Mouse (Mus musculus) liver, postnatal 0 days (tissue): Measurements from ENCODE around the gene Brwd1. TPM values are rescaled to one million over a fixed set of nuclear protein-coding genes. Genes with fewer than 3 reads are reported as not detected.

Experiments used
- ATAC-seq: fragments of 200-750 bp; cut with Nextera tagmentation; 2 replicates; pipeline ENCODE4 v1.8.0; 2017; ENCODE audit warnings: mild to moderate bottlenecking, moderate library complexity
- DNase-seq: peaks from one replicate; pipeline ENCODE4 v3.0.0-alpha.2; 2016
- H3K27ac ChIP-seq: fragments of 300-500 bp; sonication (generic); 2 replicates; pipeline ENCODE4 v1.5.1; 2014; ENCODE audit warnings: antibody characterized with exemption, moderate library complexity, mild to moderate bottlenecking, low read depth
- H3K27me3 ChIP-seq: fragments of 300-500 bp; sonication (generic); 2 replicates; pipeline ENCODE4 v1.6.1; 2014; ENCODE audit warnings: low read length, control low read depth, mixed read lengths; ENCODE audit not compliant: insufficient read depth
- H3K36me3 ChIP-seq: fragments of 300-500 bp; sonication (generic); replicated peaks from 2 replicates; pipeline ENCODE4 v1.6.1; 2014; ENCODE audit warnings: mild to moderate bottlenecking, control low read depth, low read length, moderate library complexity, mixed read lengths; ENCODE audit not compliant: insufficient read depth
- H3K4me1 ChIP-seq: fragments of 300-500 bp; sonication (generic); 2 replicates; pipeline ENCODE4 v1.6.1; 2014; ENCODE audit warnings: antibody characterized with exemption, mild to moderate bottlenecking, control low read depth; ENCODE audit not compliant: insufficient read depth
- H3K4me2 ChIP-seq: fragments of 300-500 bp; sonication (generic); 2 replicates; pipeline ENCODE4 v1.6.1; 2014; ENCODE audit warnings: low read depth, mild to moderate bottlenecking, low read length, moderate library complexity, mixed read lengths
- H3K4me3 ChIP-seq: fragments of 300-500 bp; sonication (generic); 2 replicates; pipeline ENCODE4 v1.5.1; 2014; ENCODE audit warnings: low read depth, low read length
- H3K9ac ChIP-seq: fragments of 300-500 bp; sonication (generic); replicated peaks from 2 replicates; pipeline ENCODE4 v1.6.1; 2014; ENCODE audit warnings: mild to moderate bottlenecking, moderate library complexity
- H3K9me3 ChIP-seq: fragments of 300-500 bp; sonication (generic); 2 replicates; pipeline ENCODE4 v1.6.1; 2016; ENCODE audit warnings: mild to moderate bottlenecking, control low read depth, low read length, mixed read lengths
- CTCF ChIP-seq: sonication (generic); IDR thresholded peaks from 2 replicates; pipeline ENCODE4 v1.5.1; 2016; ENCODE audit warnings: antibody characterized with exemption, low read depth
- EP300 ChIP-seq: IDR thresholded peaks from 2 replicates; pipeline ENCODE4 v1.6.1; 2016; ENCODE audit warnings: antibody characterized with exemption, low read depth, mild to moderate bottlenecking
- WGBS: fragments of 180-500 bp; shearing (Covaris S2); extraction: QIAGEN DNeasy Blood & Tissue Kit; methylation state at CpG from one replicate; pipeline ENCODE4 v1.1.7; 2014; ENCODE audit not compliant: insufficient replicate concordance; 5-methylcytosine and 5-hydroxymethylcytosine counted together
- polyA plus RNA-seq: library from polyadenylated mRNA; unstranded; fragments of >200 nt; fragmentation: Nextera tagmentation; extraction: Ambion mirVana; gene quantifications from 2 replicates; pipeline ENCODE4 v1.2.1, GENCODE M21; 2015

The Brwd1 gene
- polyA plus RNA-seq, 1 experiment from 2014 or later: 12.8 TPM

DNA sequence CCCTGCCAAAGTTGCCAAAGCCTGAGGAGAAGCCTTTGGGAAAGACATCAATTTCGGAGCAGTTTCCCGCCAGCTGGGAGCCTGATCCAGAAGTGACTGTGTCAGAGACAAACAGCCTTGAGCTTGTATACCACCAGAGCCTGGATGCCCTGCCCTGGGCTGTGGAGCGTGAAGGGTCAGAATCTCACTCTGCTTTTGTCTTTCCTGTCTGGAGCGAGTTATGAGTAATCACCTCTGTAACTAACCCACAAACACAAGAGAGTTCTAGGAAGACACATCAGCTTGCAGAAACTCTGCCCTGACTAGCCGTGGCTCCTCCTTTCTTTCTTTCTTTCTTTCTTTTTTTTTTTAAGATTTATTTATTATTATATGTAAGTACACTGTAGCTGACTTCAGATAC, 13.6 kb upstream of the Brwd1 start:
- H3K9me3 ChIP-seq: no peaks in the 10 kb centered on the region
- no peaks in the 10 kb centered on the region; the same call in 1 of the 2 replicates for H3K4me1 ChIP-seq
- no peak for ATAC-seq
- no peak overlapping the region for H3K9ac ChIP-seq
- no peak overlapping the region for H3K4me2 ChIP-seq
- H3K27me3 ChIP-seq: no peaks in the 10 kb centered on the region
- H3K27ac ChIP-seq: no peak overlapping the region
- TF ChIP-seq EP300 (no peak), CTCF (no peak)
- no peak for DNase-seq
- no peaks in the 10 kb centered on the region for H3K36me3 ChIP-seq
- H3K4me3 ChIP-seq: no peak overlapping the region
- WGBS: 77% methylated on average over 5 of the region's 5 CpGs

DNA sequence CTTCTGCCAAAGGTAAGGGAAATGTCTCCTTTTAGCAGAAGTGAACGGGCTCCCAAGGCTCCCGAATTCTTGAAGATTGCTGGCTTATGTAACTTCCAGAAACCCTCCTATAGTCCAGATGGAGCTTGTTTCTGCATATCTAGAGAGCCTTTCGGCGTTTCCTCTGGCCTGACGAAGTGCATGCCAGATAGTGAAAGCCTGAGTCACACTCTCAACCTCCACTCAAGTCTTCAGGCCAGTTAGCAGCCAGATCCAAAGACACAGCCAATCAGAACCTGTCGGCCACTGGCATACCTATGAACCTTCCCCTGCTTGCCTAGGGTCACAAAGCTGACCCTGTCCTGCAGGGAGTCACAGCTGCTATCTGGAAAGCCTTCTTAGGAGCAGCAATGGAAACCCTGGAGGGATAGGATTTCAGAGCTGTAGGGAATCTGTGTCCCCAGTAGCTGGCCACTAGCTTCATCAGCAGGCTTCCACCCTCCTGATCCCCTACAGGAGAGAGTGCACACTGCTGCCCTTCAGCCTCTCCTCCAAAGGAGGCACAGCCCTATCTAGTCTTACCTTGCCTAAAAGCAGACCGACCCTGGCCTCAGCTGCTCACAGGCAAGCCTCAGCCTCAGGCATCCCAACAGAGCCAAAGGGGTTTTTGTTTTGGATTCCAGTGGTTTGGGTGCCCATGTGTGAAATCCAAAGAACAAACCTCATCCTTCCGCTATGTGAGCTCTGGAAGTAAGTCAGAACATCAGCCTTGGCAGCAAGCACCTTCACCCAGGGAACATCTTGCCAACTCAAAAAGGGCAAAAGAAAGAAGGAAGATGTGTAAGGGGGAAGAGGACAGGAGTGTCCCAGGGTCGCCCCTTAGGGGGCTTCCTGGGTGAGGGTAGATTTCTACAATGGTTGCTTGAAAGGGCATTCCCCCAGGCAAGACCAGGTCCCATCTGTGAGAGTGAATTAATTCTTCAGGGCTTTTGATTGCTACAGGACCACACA, 9.5 kb upstream of the Brwd1 start:
- no peaks in the 10 kb centered on the region for H3K36me3 ChIP-seq
- H3K27ac ChIP-seq: no peak overlapping the region
- H3K9ac ChIP-seq: no peak overlapping the region
- H3K4me3 ChIP-seq: no peak overlapping the region
- peak; percentile 42; the same call in 1 of the 2 replicates for ATAC-seq
- TF ChIP-seq EP300: no peak
- TF ChIP-seq CTCF: no peak
- no peaks in the 10 kb centered on the region; the same call in 1 of the 2 replicates for H3K4me1 ChIP-seq
- DNase-seq: no peak
- 51% methylated on average over 9 of the region's 9 CpGs for WGBS
- H3K9me3 ChIP-seq: no peaks in the 10 kb centered on the region
- H3K27me3 ChIP-seq: 0 out of 2 replicates have a peak, but pooled peaks cover 3% of the 10 kb centered on the region
- no peak overlapping the region for H3K4me2 ChIP-seq

DNA sequence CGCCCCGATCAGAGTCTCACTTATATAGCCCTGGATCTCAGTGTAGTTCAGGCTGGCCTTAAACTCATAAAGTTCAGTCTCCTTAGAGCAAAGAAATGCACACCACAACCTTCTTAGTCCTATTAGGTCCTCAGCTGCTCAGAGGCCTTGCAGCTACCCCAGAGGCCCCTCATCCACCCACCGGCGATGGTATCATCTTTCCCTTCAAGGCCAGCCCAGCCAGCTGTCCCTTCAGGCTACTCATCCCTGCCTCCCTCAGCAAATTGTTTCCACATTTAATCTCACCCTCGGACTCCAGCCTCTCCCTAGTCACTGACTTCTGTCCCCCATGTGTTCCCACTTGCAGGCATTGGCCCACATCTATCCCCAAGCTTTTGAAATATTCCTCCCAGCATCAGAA, 5.8 kb upstream of the Brwd1 start:
- H3K9me3 ChIP-seq: no peaks in the 10 kb centered on the region
- no peak overlapping the region for H3K9ac ChIP-seq
- 0 out of 2 replicates have a peak, but pooled peaks cover 5% of the 10 kb centered on the region for H3K27me3 ChIP-seq

DNA sequence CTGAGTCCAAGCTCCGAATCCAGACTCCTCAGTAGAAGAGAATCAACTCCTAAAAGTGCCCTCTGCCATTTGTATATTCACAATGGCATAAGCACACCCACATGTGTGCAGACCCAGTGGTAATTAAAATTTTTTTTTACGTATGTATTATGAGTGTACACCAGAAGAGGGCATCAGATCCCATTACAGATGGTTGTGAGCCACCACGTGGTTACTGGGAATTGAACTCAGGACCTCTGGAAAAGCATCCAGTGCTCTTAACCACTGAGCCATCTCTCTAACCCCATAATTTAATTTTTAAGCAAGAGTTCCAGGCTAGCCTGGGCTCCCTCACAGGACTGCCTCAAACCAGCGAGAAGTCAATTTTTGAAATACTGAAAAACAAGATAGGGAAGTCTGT, 5.1 kb upstream of the Brwd1 start:
- DNase-seq: no peak
- no peak for ATAC-seq
- WGBS: 63% methylated on average over 4 of the region's 4 CpGs
- Histone ChIP-seq H3K27ac (no peak overlapping the region), H3K27me3 (0 out of 2 replicates have a peak, but pooled peaks cover 5% of the 10 kb centered on the region), H3K36me3 (no peaks in the 10 kb centered on the region), H3K9me3 (no peaks in the 10 kb centered on the region), H3K4me3 (no peak overlapping the region), H3K4me2 (no peak overlapping the region), H3K4me1 (peaks cover 12% of the 10 kb centered on the region; the same call in 1 of the 2 replicates), H3K9ac (no peak overlapping the region)
- TF ChIP-seq CTCF (no peak), EP300 (no peak)

More for the DNA sequence above, 5.8 kb upstream of the Brwd1 start:
- ATAC-seq (no peak), DNase-seq (no peak)
- WGBS: 72% methylated on average over 5 of the region's 5 CpGs
- H3K36me3 ChIP-seq: no peaks in the 10 kb centered on the region
- H3K4me2 ChIP-seq: no peak overlapping the region
- H3K4me3 ChIP-seq: no peak overlapping the region
- TF ChIP-seq CTCF (no peak), EP300 (no peak)
- H3K27ac ChIP-seq: no peak overlapping the region
- peaks cover 12% of the 10 kb centered on the region; the same call in 1 of the 2 replicates for H3K4me1 ChIP-seq

DNA sequence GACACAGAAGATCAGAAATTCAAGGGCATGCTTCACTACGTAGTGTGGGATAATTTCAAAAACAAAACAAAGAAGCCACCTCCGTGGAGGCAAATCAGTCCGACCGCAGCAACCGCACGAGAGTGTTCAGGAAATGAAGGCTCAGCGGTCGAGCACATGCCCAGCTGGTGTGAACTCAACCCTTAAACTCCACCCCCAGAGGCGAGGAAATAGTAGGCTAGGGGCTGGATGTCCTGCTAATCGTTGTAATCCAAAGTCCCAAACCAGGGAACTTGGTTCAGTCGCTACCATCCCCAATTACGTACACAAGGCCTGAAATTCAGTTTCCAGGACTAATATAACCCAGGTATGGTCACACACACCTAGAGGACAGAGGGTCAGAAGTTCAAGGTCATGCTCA, 4.7 kb upstream of the Brwd1 start:
- no peak overlapping the region for H3K4me2 ChIP-seq
- peaks cover 12% of the 10 kb centered on the region; the same call in 1 of the 2 replicates for H3K4me1 ChIP-seq
- H3K27ac ChIP-seq: no peak overlapping the region
- 38% methylated on average over 12 of the region's 12 CpGs for WGBS
- H3K27me3 ChIP-seq: 0 out of 2 replicates have a peak, but pooled peaks cover 5% of the 10 kb centered on the region
- no peak overlapping the region for H3K4me3 ChIP-seq
- no peaks in the 10 kb centered on the region for H3K36me3 ChIP-seq
- ATAC-seq (no peak), DNase-seq (peak; percentile 56)
- TF ChIP-seq CTCF: no peak
- no peak for TF ChIP-seq EP300
- H3K9me3 ChIP-seq: no peaks in the 10 kb centered on the region
- no peak overlapping the region for H3K9ac ChIP-seq

DNA sequence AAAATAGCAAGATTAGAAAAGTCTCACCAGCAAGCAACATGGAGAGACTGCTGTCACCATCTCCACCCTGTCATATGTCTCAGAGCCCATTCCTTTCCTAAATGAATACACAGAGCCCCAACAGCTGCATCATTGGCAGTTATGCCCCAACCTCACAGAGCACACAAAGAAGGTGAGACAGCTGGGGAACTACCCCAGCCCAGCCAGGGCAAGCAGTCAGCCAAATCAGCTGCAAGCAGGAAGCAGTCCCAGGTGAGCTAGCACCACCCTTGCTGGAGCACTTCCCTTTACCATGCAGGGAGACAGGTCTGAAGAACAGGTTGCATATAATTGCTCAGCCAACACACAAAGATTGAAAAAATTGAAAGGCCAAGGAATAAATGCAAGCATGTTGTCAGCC, 3.3 kb upstream of the Brwd1 start:
- no peak for ATAC-seq
- TF ChIP-seq CTCF (no peak), EP300 (no peak)
- no peaks in the 10 kb centered on the region for H3K9me3 ChIP-seq
- H3K4me3 ChIP-seq: no peak overlapping the region
- H3K4me1 ChIP-seq: peaks cover 16% of the 10 kb centered on the region
- 0 out of 2 replicates have a peak, but pooled peaks cover 5% of the 10 kb centered on the region for H3K27me3 ChIP-seq
- no peak overlapping the region for H3K27ac ChIP-seq
- no peaks in the 10 kb centered on the region for H3K36me3 ChIP-seq
- DNase-seq: no peak
- H3K9ac ChIP-seq: no peak overlapping the region
- no peak overlapping the region for H3K4me2 ChIP-seq
